Mouse (Mus musculus) megakaryocyte-erythroid progenitor cell, adult 5-6 weeks (primary cell): ENCODE data around the gene Il17ra. TPM values are rescaled to one million over a fixed set of nuclear protein-coding genes. Genes with fewer than 3 reads are reported as not detected.

ENCODE experiments used
- ATAC-seq: replicated peaks from 2 replicates; pipeline ENCODE4 v1.8.0; 2016; ENCODE audit warnings: mild to moderate bottlenecking, inconsistent platforms; ENCODE audit not compliant: severe bottlenecking, poor library complexity, low FRiP score, low TSS enrichment
- total RNA-seq, 2 experiments: library from RNA; stranded (forward) in 1 of 2; stranded (reverse) in 1 of 2; fragments of 200-1000, 215-1000 nt in 1 of 2; fragments of >200 nt in 1 of 2; fragmentation: Nextera tagmentation in 1 of 2; gene quantifications; 2 replicates each; pipeline ENCODE4 v1.2.3; 2014 to 2017

The Il17ra gene
- total RNA-seq, 2 experiments from 2014 or later: 34.5 to 45.9 TPM

DNA sequence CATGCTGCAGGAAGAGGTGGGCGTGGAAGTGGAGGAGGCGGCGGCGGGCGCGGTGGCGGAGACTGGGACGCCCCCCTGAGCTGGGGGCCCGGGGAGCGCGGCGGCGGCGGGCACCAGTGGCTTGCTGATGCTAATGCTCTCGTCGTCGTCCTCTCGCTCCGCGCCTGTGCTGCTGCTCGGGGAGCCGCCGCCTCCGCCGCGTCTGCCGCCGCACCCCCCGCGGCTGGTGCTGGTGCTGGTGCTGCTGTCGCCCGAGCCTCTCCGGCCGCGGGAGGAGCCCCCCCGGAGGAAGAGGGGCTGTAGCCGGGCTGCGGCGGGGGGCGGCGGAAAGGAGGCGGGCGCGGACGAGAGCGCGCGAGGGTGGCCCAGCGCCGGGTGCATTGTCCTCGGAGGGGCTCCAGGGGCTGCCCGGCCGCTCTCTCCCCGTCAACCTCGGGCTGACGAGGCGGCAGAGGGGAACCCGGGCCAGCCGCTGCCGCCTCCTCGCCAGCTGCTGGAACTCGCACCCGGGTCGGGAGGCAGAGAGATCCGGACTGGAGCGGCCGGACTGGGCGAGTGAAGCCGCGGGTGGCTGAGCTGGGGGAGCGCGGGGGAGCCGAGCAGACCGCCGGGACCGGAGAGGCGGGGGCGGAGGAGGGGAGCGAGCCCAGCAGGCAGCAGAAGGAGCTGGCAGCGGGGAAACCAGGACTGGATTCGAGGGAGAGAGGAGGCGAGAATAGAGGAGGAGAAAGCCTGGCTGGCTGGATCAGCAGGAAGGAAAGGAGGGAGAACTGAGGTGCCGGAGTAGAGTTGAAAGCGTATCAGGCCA is 30.5 kb downstream of the Il17ra start, which contains the start of gene Tmem121b:
Gene Tmem121b, minus strand, starts transcription at position 434 of the 808 bp plus-strand sequence.
- ATAC-seq: no peak; the same call in 1 of the 2 replicates

DNA sequence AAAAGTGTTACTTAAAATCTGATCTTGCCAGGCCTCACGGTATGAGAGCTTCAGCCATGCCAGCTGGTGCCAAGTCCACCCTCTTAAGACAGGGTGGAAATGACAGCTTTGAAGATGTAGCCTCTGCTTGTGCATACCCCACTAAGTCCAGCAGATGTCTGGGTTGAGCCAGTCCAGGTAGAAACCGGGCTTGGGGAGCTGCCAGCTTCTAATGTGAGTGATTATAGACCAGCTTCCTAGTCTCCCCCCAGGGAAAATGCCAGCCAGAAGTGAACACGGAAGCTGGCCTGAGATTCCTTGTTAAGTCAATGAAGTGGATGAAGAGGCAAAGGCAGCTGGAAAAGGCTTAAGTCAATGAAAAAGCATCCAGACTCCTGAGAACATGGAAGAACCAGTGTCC is 33.5 kb downstream of the Il17ra start:
- no peak for ATAC-seq

DNA sequence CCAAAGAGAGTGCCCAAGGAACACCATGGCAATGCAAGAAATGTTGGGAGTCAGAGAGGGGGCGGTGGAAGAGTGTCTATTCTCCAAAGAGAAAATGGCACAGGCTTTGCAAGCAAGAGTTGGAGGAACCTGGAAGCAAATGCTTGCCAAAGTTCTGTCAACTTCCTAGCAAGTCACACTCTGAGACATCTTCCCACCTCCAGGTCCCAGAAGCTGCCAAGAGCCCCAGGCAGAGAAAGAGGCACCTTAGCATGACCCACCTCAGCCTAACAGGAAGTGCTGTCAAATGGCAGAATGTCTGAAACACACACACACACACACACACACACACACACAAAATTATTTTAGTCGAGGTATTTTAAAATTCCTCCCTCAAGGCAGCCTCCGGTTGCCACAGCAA is 41.0 kb downstream of the Il17ra start:
- no peak for ATAC-seq

DNA sequence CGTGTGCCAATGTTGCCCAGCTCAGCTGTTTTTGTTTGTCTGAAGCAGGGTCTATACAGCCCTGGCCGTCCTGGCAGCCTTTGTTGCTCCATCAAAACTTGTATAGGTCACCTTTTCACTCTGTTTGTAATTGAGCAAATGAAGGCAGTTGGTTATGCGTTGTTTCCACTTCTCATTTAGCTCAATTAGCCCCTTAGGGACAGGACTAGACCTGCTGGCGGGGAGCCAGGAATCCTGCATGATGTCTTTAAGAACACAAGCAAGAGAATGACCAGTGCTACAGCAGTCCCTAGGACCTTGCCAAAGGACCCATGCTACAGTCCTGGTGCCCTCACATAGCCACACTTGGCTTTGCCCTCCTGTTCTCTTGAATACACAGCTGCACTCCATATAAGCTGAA is 42.5 kb downstream of the Il17ra start:
- ATAC-seq: no peak

DNA sequence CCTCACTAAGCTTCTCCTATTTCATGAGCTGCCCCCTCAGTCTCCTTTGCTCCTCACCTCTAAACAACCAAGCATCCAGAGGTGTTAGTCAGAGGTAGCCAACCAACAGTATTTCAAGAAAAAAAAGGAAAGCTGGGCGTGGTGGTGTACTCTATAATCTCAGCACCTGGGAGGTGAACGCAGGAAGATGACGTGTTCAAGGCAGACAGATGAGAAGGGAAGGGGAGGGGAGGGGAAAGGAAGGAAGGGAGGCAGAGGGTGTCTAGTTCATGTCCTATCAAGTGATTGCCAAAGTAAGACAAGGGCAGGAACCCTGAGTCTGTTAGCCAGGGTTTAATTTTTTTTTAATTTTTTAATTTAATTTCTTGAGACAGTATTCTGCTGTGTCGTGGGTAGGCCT is 45.6 kb downstream of the Il17ra start:
- ATAC-seq: no peak

DNA sequence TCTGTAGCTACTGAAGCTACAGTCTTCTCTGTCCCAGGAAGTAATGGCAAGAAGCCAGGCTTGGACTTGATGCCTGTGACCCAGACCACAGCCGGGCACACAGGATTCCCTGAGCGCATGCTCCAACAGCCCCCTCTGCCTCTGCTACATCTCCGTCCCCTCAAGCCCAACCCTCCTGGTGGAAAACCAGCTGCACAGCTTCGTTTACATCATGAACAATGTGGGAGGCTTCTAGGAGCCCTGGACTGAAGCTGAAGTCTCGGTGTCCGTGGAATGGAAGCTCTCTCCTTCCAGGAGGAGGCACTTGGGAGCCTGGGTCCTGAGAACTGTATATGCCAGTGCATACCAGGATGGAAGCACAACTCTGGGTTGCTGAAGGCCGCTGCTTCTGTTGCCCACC is 46.9 kb downstream of the Il17ra start:
- peak; percentile 18 for ATAC-seq

DNA sequence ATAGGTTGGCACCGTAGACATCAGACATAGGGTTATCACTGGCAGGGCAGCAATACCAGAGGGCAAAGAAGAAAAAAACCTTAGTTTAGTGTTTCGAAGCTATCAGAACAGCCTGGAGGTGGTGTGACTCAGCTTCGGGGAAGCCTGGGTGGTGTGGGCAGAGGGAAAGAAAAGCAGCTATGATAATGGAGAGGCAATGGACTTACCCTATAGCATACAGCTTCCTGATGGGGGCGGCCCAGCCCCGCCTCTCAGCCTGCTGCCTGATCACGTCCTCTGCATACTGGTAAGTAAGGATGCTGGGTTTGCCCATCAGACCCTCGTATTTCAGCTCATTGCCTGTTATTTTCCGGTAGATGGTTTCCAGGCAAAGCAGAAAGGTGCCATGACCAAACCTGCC is 47.4 kb downstream of the Il17ra start:
- peak; percentile 50 for ATAC-seq

DNA sequence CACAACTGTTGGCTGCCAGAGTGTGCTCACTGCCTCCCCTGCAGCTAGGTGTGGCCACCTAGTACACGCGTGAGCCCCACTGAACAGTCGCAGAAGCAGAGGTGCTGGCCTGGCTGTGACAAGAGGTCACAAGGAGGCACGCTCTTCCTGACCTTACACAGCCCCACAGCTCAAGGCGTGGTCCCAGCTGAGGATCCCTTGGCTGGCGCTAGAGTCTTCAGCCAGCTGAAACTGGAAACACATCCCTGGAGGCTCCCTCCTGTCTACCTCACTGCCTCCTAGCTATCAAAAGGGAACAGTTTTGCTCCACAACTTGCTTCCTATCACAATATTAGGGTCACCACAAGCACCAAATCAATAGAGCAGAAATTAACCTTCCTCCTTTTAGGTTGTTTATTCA is 48.2 kb downstream of the Il17ra start:
- ATAC-seq: no peak

DNA sequence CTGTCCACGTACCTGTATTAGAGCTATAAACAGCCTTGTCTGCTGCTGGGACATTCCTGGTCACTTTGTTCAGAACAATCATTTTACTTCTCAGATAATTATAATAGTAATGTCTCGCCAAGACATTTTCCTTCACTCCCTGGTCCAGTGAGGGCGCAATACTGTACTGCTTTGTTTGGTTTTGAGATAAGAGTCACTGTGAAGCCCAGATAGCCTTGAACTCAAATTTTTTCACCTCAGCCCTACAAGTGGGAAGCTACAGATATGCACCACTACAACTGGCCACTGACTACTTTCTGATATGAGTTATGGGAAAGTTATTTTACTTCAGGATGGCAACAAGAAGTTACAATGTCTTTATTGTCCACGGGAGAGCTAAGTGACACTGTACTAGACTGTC is 53.4 kb downstream of the Il17ra start:
- ATAC-seq: peak; percentile 90

DNA sequence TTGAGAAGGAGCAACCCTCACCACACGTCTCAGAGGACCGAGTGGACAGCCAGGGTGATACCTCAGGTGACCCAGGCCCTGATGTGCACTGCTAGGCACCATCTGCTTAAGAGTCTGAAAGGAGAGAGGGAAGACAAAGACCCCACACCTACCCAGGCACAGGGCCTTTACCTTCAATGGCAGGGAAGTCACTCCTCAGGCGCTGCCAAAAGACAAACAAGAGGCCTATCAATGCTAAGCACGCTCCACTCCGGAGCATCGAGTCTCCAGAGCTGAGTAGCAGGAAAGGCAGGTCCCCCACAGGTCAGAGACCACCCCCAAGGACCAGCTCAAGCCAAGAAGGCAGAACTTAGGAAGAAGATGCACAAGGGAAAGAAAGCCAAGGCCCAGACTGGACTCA is 53.8 kb downstream of the Il17ra start:
- peak; percentile 51; the same call in 1 of the 2 replicates for ATAC-seq

DNA sequence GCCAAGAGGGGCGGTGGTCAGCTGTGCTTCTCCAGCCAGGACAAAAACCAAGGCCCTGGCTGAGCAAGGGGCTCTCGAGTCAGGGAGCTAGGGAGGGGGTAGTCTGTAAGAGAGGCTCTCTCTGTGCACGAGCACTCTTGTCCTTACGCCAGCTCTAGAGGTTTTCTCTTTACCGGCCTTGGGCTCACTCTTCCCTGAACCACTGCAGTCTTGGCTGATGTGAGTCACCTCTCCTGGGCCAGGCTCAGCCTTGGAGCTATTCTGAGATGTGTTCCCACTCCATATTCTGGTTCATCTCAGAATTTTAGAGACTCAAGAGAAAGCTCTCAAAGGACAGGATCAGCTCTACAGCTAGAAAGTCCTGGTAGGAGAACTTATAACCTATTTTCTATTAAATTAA is 54.3 kb downstream of the Il17ra start:
- ATAC-seq: no peak

DNA sequence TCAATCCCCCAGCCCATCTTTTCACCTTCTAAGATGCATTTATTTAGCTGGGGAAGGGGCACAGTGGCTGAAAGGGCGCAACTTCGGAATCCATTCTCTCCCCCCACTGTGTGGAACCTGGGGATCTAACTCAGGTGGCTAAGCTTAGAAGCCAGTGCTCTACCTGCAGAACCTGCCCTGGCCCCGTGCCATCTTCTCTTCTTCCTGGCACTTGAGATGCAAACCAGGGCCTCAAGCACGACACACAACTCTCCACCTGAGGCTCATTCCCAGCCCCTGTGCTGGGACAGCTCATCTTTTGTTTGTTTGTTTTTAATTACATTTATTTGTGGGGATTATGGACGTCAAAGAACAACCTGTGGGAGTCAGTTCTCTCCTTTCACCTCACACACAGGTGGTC is 56.6 kb downstream of the Il17ra start:
- no peak for ATAC-seq

DNA sequence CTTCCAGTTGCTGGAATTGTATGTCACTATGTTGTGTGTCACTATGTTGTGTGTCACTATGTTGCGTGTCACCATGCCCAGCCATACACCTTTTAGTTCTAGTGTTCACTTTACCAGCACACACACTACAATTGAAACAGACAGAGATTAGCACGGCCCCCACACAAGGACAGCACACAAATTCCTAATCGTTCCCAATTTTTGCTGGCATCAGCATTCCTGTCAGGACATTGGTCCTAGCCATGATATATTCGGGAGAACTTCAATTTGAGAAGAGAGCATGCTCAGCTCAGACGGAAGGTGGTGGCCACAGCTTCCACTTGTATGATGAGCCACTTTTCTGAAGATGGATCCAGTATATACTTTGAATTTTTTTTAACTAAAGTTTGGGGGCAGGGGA is 61.7 kb downstream of the Il17ra start:
- ATAC-seq: no peak

DNA sequence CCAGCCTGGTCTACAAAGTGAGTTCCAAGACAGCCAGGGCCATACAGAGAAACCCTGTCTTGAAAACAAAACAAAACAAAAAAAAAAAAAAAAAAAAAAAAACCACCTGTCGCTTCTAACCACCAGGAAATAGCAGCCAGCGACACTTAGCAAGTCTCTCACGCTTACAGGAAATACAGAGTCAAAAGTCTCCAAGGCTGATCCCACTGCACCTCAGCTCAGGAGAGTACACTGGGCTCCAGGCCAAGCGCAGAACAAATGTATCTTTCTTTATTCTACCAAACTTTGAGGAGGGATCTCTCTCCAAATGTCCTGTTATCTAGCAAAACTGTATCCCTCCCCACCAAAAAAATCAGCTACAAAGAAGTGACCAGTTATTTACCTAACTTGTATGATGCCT is 66.1 kb downstream of the Il17ra start:
- ATAC-seq: no peak

DNA sequence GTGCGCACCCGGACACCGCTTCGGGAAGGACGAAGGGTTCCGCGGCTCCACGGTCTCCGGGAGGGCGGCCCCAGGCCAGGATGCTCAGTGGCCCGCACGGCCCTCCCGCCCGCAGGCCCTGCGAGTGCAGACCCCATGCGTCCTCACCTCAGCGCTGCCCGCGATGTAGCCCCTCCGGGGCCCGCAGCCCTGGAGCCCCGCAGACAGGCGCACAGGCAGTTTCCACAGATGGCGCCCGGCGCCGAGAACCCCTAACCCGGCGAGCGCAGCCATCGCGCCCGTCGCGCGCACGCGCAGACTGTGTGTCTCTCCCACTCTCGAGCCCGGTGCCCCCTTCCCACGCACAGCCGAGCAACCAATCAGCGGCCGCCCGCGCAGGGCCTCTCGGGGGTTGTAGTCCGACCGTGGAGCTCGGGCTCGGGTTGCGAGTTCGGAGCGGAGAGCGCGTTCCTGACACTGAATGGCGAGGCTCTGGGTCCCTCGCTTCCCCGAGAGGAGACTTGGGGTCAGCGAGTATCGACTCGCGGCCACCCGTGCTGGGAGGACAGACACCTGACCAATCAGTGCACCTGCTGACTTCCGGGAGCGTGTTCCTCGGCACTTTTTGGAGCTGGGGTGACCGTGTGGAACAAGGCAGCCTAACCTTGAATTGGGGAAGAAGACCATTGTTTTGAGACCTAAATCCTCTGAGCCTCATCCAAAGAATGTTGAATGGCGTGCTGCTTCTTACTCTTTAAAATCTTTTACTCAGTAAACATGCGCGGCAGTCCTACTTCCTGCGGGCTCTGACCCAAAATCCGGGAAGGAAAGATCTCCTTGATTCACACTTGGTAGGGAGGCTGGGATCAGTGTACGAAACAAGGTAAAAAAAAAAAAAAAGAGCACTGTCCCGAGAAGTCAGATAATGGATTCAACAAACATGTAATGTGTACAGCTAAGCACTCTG is 68.2 kb downstream of the Il17ra start, which contains the start of gene Hdhd5:
Gene Hdhd5, minus strand, starts transcription at position 300 of the 946 bp plus-strand sequence.
- ATAC-seq: peak; percentile 94

DNA sequence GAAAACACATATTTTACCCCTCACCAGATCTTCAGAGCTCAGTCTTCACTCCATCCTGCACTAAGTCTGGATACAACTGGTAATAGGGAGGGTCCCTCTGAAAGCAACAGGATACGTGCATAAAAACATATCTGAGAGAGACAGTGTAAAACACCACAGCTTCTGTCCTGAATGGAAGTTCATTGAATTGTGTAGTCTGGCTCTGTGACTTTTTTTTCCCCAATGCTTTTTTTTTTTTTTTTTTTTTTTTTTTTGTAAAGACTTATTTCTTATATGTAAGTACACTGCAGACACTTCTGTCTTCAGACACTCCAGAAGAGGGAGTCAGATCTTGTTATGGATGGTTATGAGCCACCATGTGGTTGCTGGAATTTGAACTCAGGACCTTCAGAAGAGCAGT is 69.5 kb downstream of the Il17ra start:
- ATAC-seq: no peak

DNA sequence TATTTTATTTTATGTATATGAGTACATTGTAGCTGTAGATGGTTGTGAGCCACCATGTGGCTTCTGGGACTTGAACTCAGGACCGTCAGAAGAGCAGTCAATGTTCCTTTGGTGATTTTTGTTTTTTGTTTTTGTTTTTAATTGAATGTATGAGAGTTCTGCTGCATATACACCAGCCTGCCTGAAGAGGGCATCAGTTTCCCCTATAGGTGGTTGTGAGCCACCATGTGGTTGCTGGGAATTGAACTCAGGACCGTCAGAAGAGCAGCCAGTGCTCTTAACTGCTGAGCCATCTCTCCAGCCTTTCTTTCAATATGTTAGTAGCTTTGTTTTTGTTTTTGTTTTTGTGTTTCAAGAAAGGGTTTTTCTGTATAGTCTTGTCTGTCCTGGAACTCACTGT is 73.3 kb downstream of the Il17ra start:
- ATAC-seq: no peak
